19 mouse cellular contexts compared by ENCODE assay signal in the genomic region with DNA sequence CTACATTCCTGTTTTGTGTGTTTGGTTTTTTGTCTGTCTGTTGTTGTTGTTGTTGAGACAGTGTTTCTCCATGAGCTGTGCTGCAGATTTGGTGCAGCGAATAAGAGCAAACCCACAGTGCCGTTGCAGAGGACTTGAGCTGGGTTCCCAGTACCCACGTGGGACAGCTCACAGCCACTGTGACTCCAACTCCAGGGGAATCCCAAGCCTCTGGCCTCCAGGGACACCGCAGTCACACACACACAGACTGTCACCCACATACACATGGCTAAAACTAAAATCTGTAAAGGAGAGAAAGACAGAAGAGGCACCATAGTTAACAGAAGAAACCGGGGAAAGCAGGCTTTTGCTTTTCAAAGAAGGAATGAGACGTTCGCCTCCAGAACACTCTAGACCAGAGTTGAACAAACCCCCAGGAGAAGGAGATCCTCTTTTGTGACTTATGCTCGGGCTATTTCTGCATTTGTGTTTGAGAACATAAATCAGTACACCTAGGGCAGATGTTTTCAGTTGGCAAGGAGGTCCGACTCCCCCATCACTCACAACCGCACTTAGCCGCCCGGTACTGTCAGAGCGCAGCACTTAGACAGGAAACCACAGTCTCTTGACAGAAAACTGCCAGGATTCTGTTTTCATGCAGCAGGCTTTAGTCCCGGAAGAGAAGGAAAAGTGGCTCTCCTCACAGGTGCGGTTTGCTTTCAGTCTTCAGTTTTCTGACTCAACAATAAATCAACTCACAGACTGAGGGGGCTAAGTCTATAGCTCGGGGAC. TPM values are rescaled to one million over a fixed set of nuclear protein-coding genes. Genes with fewer than 3 reads are reported as not detected.
DNase-seq lines count a peak whose midpoint lies in the region; ATAC-seq and TF ChIP-seq lines count a peak whose summit lies in the region.
"Had no signal": no experiment of that assay in that cellular context is flagged by ENCODE, and none has a peak within 500 bp of the region (broad histone marks: within the 10 kb centered on the region; RNA-seq: fewer than 3 reads in every experiment).

No protein-coding gene starts in this region.

- ATAC-seq in kidney, postnatal 0 days (replicated peaks; ENCODE audit: low FRiP score, low read depth): no peak
- peak; percentile 72 for ATAC-seq in megakaryocyte progenitor cell, adult 5-6 weeks (replicated peaks; ENCODE audit: poor library complexity)
- ATAC-seq: hindbrain, embryonic 16.5 days had no signal

- no peak overlapping the region for H3K27ac ChIP-seq in kidney, postnatal 0 days
- H3K27ac ChIP-seq: gastrocnemius, adult 2 months; heart, embryonic 13.5 days; left cerebral cortex, adult 2 months; liver, embryonic 15.5 days; neural tube, embryonic 13.5 days had no signal

- no peaks in the 10 kb centered on the region for H3K4me1 ChIP-seq in kidney, postnatal 0 days (replicated peaks; ENCODE audit: insufficient read depth, low read length)
- H3K4me1 ChIP-seq: heart, embryonic 13.5 days; liver, embryonic 15.5 days; neural tube, embryonic 13.5 days had no signal

- no peaks in the 10 kb centered on the region for H3K36me3 ChIP-seq in kidney, postnatal 0 days (ENCODE audit: insufficient read depth, low read length)
- H3K36me3 ChIP-seq: heart, embryonic 13.5 days; liver, embryonic 15.5 days; neural tube, embryonic 13.5 days had no signal

- H3K27me3 ChIP-seq in kidney, postnatal 0 days (ENCODE audit: insufficient read depth, low read length): no peaks in the 10 kb centered on the region
- H3K27me3 ChIP-seq: neural tube, embryonic 13.5 days had no signal

- no peaks in the 10 kb centered on the region for H3K9me3 ChIP-seq in kidney, postnatal 0 days (replicated peaks; ENCODE audit: low read length)
- H3K9me3 ChIP-seq: heart, embryonic 13.5 days; liver, embryonic 15.5 days; neural tube, embryonic 13.5 days had no signal

- 27% methylated on average over 16 of the region's 16 CpGs for WGBS in kidney, postnatal 0 days

- DNase-seq in kidney, postnatal 0 days (ENCODE audit: low spot score): peak; percentile 11
- DNase-seq in kidney, adult 9 months: no peak
- DNase-seq in adipocyte (ENCODE audit: low spot score): peak; percentile 18
- peak; percentile 71 for DNase-seq in thymus, postnatal 25 days
- no peak for DNase-seq in cerebellum, postnatal 36 days
- DNase-seq in frontal cortex, postnatal 25 days (ENCODE audit: low spot score in 2 of 2): no peak
- DNase-seq in kidney, adult 18-20 months: no peak
- DNase-seq: adrenal gland, postnatal 25 days; gastrocnemius, adult 2 months; right cerebral cortex, adult 18-20 months had no signal

- no peak overlapping the region for H3K9ac ChIP-seq in kidney, postnatal 0 days (ENCODE audit: low read depth, low read length)
- H3K9ac ChIP-seq: heart, embryonic 13.5 days; liver, embryonic 15.5 days; neural tube, embryonic 13.5 days had no signal

- no peak for TF ChIP-seq CTCF in kidney, postnatal 0 days (IDR thresholded peaks at IDR 0.05; ENCODE audit: low read depth)

- H3K4me2 ChIP-seq in kidney, postnatal 0 days (ENCODE audit: low read length): 0 out of 2 replicates have a peak overlapping the region, but pooled peaks have one; percentile 13
- H3K4me2 ChIP-seq: heart, embryonic 13.5 days; liver, embryonic 15.5 days; midbrain, embryonic 11.5 days; neural tube, embryonic 13.5 days had no signal

- no peak overlapping the region for H3K4me3 ChIP-seq in kidney, postnatal 0 days (replicated peaks; ENCODE audit: low read depth, low read length)
- H3K4me3 ChIP-seq: gastrocnemius, adult 2 months; heart, embryonic 13.5 days; left cerebral cortex, adult 2 months; liver, embryonic 15.5 days; neural tube, embryonic 13.5 days had no signal

RNA-seq across cellular contexts. Expression of a gene that starts 34.1 kb away (rescaled TPM):
- 0.06 and 0.08 TPM in 2 replicates for polyA plus RNA-seq in kidney, postnatal 0 days (2015; fragmentation: Nextera tagmentation; extraction: Ambion mirVana)
- 8.9 and 14.2 TPM in 2 replicates for total RNA-seq in megakaryocyte progenitor cell, adult 5-6 weeks (2015)
- total RNA-seq in megakaryocyte progenitor cell, adult 5-6 weeks (2017): 18.3 and 22.9 TPM in 2 replicates
- total RNA-seq: adrenal gland, postnatal 25 days; gastrocnemius, adult 2 months had no signal

RNA-seq across cellular contexts. Expression of a gene that starts 43.9 kb away (rescaled TPM):
- not detected in 2 replicates for polyA plus RNA-seq in kidney, postnatal 0 days (2015; fragmentation: Nextera tagmentation; extraction: Ambion mirVana)
- not detected in 2 replicates for total RNA-seq in megakaryocyte progenitor cell, adult 5-6 weeks (2015)
- total RNA-seq in megakaryocyte progenitor cell, adult 5-6 weeks (2017): not detected in 2 replicates
- total RNA-seq: gastrocnemius, adult 2 months; left cerebral cortex, adult 2 months had no signal
- polyA plus RNA-seq: C2C12; heart, embryonic 13.5 days; hindbrain, embryonic 16.5 days; midbrain, embryonic 11.5 days; neural tube, embryonic 13.5 days; stomach, embryonic 14.5 days had no signal

RNA-seq across cellular contexts. Expression of a gene that starts 59.1 kb away (rescaled TPM):
- polyA plus RNA-seq in kidney, postnatal 0 days (2015; fragmentation: Nextera tagmentation; extraction: Ambion mirVana): not detected in 2 replicates
- total RNA-seq in megakaryocyte progenitor cell, adult 5-6 weeks (2015): not detected in 2 replicates
- total RNA-seq in megakaryocyte progenitor cell, adult 5-6 weeks (2017): not detected in 2 replicates
- total RNA-seq: adrenal gland, postnatal 25 days; gastrocnemius, adult 2 months; left cerebral cortex, adult 2 months had no signal
- polyA plus RNA-seq: C2C12; heart, embryonic 13.5 days; hindbrain, embryonic 16.5 days; liver, embryonic 15.5 days; midbrain, embryonic 11.5 days; neural tube, embryonic 13.5 days had no signal

Comparison
In these comparisons a context has a peak if more than half of its experiments do, and no peak if none do; other contexts are left out.
1. DNase-seq: peak in kidney, postnatal 0 days (single experiment), adipocyte (single experiment) and thymus, postnatal 25 days (single experiment); none in kidney, adult 9 months (single experiment), cerebellum, postnatal 36 days (0 of 2), frontal cortex, postnatal 25 days (0 of 2) and kidney, adult 18-20 months (single experiment).